Mouse (Mus musculus) hindbrain, postnatal 0 days (tissue): ENCODE data around the gene Gpr153. TPM values are rescaled to one million over a fixed set of nuclear protein-coding genes. Genes with fewer than 3 reads are reported as not detected.
A peak's percentile ranks its signal among the peaks of the same experiment; 100 is the strongest.

Experiments
- ATAC-seq: fragments of 200-750 bp; cut with Nextera tagmentation; 2 replicates; pipeline ENCODE4 v1.8.0; 2017; ENCODE audit warnings: mild to moderate bottlenecking, moderate TSS enrichment, moderate library complexity
- DNase-seq: peaks from one replicate; pipeline ENCODE4 v3.0.0-alpha.2; 2015; ENCODE audit warnings: low spot score
- H3K27ac ChIP-seq: fragments of 300-500 bp; sonication (generic); 2 replicates; pipeline ENCODE4 v1.5.1; 2014; ENCODE audit warnings: mild to moderate bottlenecking
- H3K27me3 ChIP-seq: fragments of 300-500 bp; sonication (generic); 2 replicates; pipeline ENCODE4 v1.6.1; 2014; ENCODE audit warnings: low read length, mixed read lengths; ENCODE audit not compliant: insufficient read depth
- H3K36me3 ChIP-seq: fragments of 300-500 bp; sonication (generic); 2 replicates; pipeline ENCODE4 v1.6.1; 2014; ENCODE audit warnings: low read length, mixed read lengths; ENCODE audit not compliant: insufficient read depth
- H3K4me1 ChIP-seq: fragments of 300-500 bp; sonication (generic); 2 replicates; pipeline ENCODE4 v1.6.1; 2014; ENCODE audit warnings: antibody characterized with exemption, low read length, mixed read lengths; ENCODE audit not compliant: insufficient read depth
- H3K4me2 ChIP-seq: fragments of 300-500 bp; sonication (generic); 2 replicates; pipeline ENCODE4 v1.6.1; 2014; ENCODE audit warnings: low read depth, mild to moderate bottlenecking, low read length, moderate library complexity, mixed read lengths
- H3K4me3 ChIP-seq: fragments of 300-500 bp; sonication (generic); 2 replicates; pipeline ENCODE4 v1.5.1; 2014; ENCODE audit warnings: low read length
- H3K9ac ChIP-seq: fragments of 300-500 bp; sonication (generic); replicated peaks from 2 replicates; pipeline ENCODE4 v1.6.1; 2014; ENCODE audit warnings: mild to moderate bottlenecking, low read length, moderate library complexity, mixed read lengths
- H3K9me3 ChIP-seq: fragments of 300-500 bp; sonication (generic); 2 replicates; pipeline ENCODE4 v1.6.1; 2016; ENCODE audit warnings: low read length, mixed read lengths
- CTCF ChIP-seq: IDR thresholded peaks from 2 replicates; pipeline ENCODE4 v1.5.1; 2016; ENCODE audit warnings: antibody characterized with exemption, control low read depth, low read depth
- WGBS: fragments of 180-500 bp; shearing (Covaris S2); extraction: QIAGEN DNeasy Blood & Tissue Kit; methylation state at CpG from one replicate; pipeline ENCODE4 v1.1.7; 2014; 5-methylcytosine and 5-hydroxymethylcytosine counted together
- polyA plus RNA-seq: library from polyadenylated mRNA; unstranded; fragments of >200 nt; fragmentation: Nextera tagmentation; extraction: Ambion mirVana; gene quantifications from 2 replicates; pipeline ENCODE4 v1.2.1, GENCODE M21; 2015
- total RNA-seq: library from RNA; depleted of rRNA; stranded (reverse); fragments of >200 nt; gene quantifications from 2 replicates; pipeline ENCODE4 v1.2.3, GENCODE M21; 2014

The Gpr153 gene
- total and polyA plus RNA-seq, 2 experiments from 2014 or later = 19.0 to 167 TPM

GRCm38 (mm10) chr4:152296874-152297861 is 23.1 kb downstream of the Gpr153 start, which contains the start of gene Icmt:
Icmt (plus strand) TSS chr4:152297227.
- Histone ChIP-seq H3K4me2 (peak within 1 kb of the TSS; percentile 88), H3K9me3 (no peaks in the 10 kb centered on the region), H3K4me1 (peaks cover 8% of the 10 kb centered on the region; the same call in 1 of the 2 replicates), H3K4me3 (peak within 1 kb of the TSS; percentile 75), H3K27me3 (peaks cover 12% of the 10 kb centered on the region), H3K36me3 (peaks cover 15% of the 10 kb centered on the region; the same call in 1 of the 2 replicates), H3K9ac (peak within 1 kb of the TSS; percentile 94), H3K27ac (peak within 1 kb of the TSS; percentile 76)
- DNase-seq (peak; percentile 100), ATAC-seq (peak; percentile 96)
- TF ChIP-seq CTCF = no peak
- under 1% methylated on average over 104 of the region's 119 CpGs for WGBS

- Histone ChIP-seq H3K27me3 (peaks cover 4% of the 10 kb centered on the region; the same call in 1 of the 2 replicates), H3K4me3 (no peak overlapping the region), H3K4me1 (peaks cover 8% of the 10 kb centered on the region; the same call in 1 of the 2 replicates), H3K27ac (no peak overlapping the region), H3K36me3 (peaks cover 26% of the 10 kb centered on the region; the same call in 1 of the 2 replicates), H3K9me3 (no peaks in the 10 kb centered on the region), H3K4me2 (peak overlapping the region; percentile 88), H3K9ac (no peak overlapping the region)
- 82% methylated on average over 14 of the region's 14 CpGs for WGBS
- DNase-seq = no peak
- TF ChIP-seq CTCF = no peak
- no peak for ATAC-seq
Measured at GRCm38 (mm10) chr4:152298836-152299235, 24.8 kb downstream of the Gpr153 start.

DNA sequence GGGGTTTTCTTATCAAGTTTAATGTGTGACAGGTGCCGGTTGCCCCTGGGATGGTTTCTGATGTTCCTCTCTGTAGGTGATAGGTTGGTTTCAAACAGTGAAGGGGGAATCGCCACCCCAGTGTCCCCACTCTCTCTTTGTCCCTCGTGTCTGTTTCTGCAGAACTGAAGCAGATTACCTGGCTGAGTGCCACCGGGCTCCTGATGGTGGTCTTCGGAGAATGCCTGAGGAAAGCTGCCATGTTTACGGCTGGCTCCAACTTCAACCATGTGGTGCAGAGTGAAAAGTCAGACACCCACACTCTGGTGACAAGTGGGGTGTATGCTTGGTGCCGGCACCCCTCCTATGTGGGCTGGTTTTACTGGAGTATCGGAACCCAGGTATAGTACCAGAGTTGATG is 26.3 kb downstream of the Gpr153 start:
- peaks cover 8% of the 10 kb centered on the region for H3K4me1 ChIP-seq
- peaks cover under 1% of the 10 kb centered on the region; the same call in 1 of the 2 replicates for H3K27me3 ChIP-seq
- no peak for TF ChIP-seq CTCF
- H3K36me3 ChIP-seq = peaks cover 28% of the 10 kb centered on the region; the same call in 1 of the 2 replicates
- no peak overlapping the region for H3K4me2 ChIP-seq
- no peak overlapping the region for H3K9ac ChIP-seq
- no peaks in the 10 kb centered on the region for H3K9me3 ChIP-seq
- no peak for ATAC-seq
- WGBS = 71% methylated on average over 8 of the region's 8 CpGs
- no peak for DNase-seq
- H3K27ac ChIP-seq = no peak overlapping the region
- no peak overlapping the region for H3K4me3 ChIP-seq

DNA sequence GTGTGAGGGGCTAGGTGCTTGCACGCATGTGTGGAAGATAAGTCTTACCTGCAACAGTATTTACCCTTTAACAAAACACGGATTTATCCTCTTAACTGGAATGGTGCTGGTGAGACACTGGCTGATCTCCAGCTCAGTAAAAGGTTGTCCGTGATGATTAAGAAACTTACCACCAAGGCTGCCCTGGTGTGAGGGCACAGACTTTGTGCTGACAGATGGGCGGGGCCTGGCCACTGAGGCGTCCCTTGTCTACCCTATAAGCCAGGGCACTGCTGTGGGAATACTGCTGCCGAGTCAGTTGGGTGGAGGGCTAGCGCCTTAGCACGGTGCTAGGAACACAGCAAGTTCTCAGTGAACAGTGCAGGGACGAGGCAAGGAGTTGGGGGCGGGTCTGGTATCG is 28.0 kb downstream of the Gpr153 start:
- no peaks in the 10 kb centered on the region for H3K27me3 ChIP-seq
- no peak for ATAC-seq
- H3K9me3 ChIP-seq = no peaks in the 10 kb centered on the region
- H3K4me3 ChIP-seq = no peak overlapping the region
- no peak for TF ChIP-seq CTCF
- WGBS = 60% methylated on average over 11 of the region's 11 CpGs
- peaks cover 28% of the 10 kb centered on the region; the same call in 1 of the 2 replicates for H3K36me3 ChIP-seq
- H3K4me1 ChIP-seq = peaks cover 8% of the 10 kb centered on the region
- H3K4me2 ChIP-seq = no peak overlapping the region
- no peak overlapping the region for H3K27ac ChIP-seq
- no peak overlapping the region for H3K9ac ChIP-seq
- no peak for DNase-seq

GRCm38 (mm10) chr4:152303172-152303571 is 29.1 kb downstream of the Gpr153 start:
- Histone ChIP-seq H3K9ac (no peak overlapping the region), H3K4me2 (no peak overlapping the region), H3K27ac (no peak overlapping the region), H3K4me3 (no peak overlapping the region), H3K27me3 (no peaks in the 10 kb centered on the region), H3K4me1 (peaks cover 4% of the 10 kb centered on the region), H3K9me3 (no peaks in the 10 kb centered on the region), H3K36me3 (peaks cover 28% of the 10 kb centered on the region; the same call in 1 of the 2 replicates)
- 92% methylated on average over 10 of the region's 10 CpGs for WGBS
- TF ChIP-seq CTCF = no peak
- DNase-seq = no peak
- ATAC-seq = no peak

DNA sequence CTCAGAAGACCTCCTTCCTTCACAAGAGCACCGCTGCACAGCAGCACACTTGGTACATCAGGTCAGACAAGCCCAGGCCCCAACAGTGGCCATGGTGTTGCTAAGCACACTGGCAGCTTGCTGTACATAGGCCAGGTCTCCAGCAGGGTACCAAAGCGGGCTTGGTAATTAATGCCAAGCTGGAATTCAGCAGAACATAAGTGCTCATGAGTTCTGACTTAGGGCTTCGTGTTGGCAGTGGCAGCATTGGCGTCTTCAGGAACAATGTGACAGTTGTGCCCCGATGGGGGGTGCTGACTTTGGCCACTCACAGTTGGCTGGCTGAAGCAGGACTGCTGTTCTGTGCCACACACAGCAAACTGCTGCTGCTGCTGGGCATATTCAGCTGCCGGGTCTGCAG is 30.7 kb downstream of the Gpr153 start:
- DNase-seq = peak; percentile 82
- peaks cover 26% of the 10 kb centered on the region; the same call in 1 of the 2 replicates for H3K36me3 ChIP-seq

More for the DNA sequence above, 30.7 kb downstream of the Gpr153 start:
- Histone ChIP-seq H3K4me1 (no peaks in the 10 kb centered on the region; the same call in 1 of the 2 replicates), H3K9me3 (no peaks in the 10 kb centered on the region), H3K4me2 (no peak overlapping the region), H3K27ac (0 out of 2 replicates have a peak overlapping the region, but pooled peaks have one; percentile 2), H3K4me3 (no peak overlapping the region), H3K27me3 (no peaks in the 10 kb centered on the region), H3K9ac (no peak overlapping the region)
- peak; percentile 41 for TF ChIP-seq CTCF
- peak; percentile 82 for ATAC-seq
- 45% methylated on average over 6 of the region's 6 CpGs for WGBS
